Mouse (Mus musculus): ENCODE data around the gene Slc5a5. TPM values are rescaled to one million over a fixed set of nuclear protein-coding genes. Genes with fewer than 3 reads are reported as not detected.

Gene Slc5a5
- polyA plus RNA-seq, 1 experiment from 2014 or later, result 0.09 TPM

- DNase-seq (ENCODE audit: low spot score) (no peak), ATAC-seq (ENCODE audit: insufficient number of reproducible peaks, low FRiP score, low TSS enrichment, low read depth) (no peak)
- Histone ChIP-seq H3K9ac (ENCODE audit: low read length) (no peak overlapping the region), H3K27ac (replicated peaks; ENCODE audit: low read depth, low read length) (no peak overlapping the region), H3K9me3 (ENCODE audit: control insufficient read depth, low read length) (no peaks in the 10 kb centered on the region), H3K27me3 (ENCODE audit: control insufficient read depth, insufficient read depth, low read length) (0 out of 2 replicates have a peak, but pooled peaks cover 3% of the 10 kb centered on the region), H3K36me3 (ENCODE audit: control insufficient read depth, insufficient read depth, low read length) (no peaks in the 10 kb centered on the region), H3K4me1 (ENCODE audit: control insufficient read depth, insufficient read depth, low read length) (0 out of 2 replicates have a peak, but pooled peaks cover 2% of the 10 kb centered on the region), H3K4me3 (ENCODE audit: low read depth, low read length) (no peak overlapping the region), H3K4me2 (ENCODE audit: low read depth, severe bottlenecking) (no peak overlapping the region)
- WGBS, result 82% methylated on average over 4 of the region's 4 CpGs
These were observed 8.4 kb downstream of the Slc5a5 start for GRCm38 (mm10) chr8:70884186-70884585.

- Histone ChIP-seq H3K9me3 (ENCODE audit: control insufficient read depth, low read length) (no peaks in the 10 kb centered on the region), H3K4me3 (ENCODE audit: low read depth, low read length) (no peak overlapping the region), H3K4me1 (ENCODE audit: control insufficient read depth, insufficient read depth, low read length) (0 out of 2 replicates have a peak, but pooled peaks cover 2% of the 10 kb centered on the region), H3K27me3 (ENCODE audit: control insufficient read depth, insufficient read depth, low read length) (no peaks in the 10 kb centered on the region), H3K9ac (ENCODE audit: low read length) (no peak overlapping the region), H3K36me3 (ENCODE audit: control insufficient read depth, insufficient read depth, low read length) (no peaks in the 10 kb centered on the region), H3K4me2 (ENCODE audit: low read depth, severe bottlenecking) (no peak overlapping the region), H3K27ac (replicated peaks; ENCODE audit: low read depth, low read length) (no peak overlapping the region)
- no peak for ATAC-seq (ENCODE audit: insufficient number of reproducible peaks, low FRiP score, low TSS enrichment, low read depth)
- peak; percentile 22 for DNase-seq (ENCODE audit: low spot score)
- 30% methylated on average over 11 of the region's 11 CpGs for WGBS
These were observed 12.0 kb downstream of the Slc5a5 start for GRCm38 (mm10) chr8:70880546-70880945.

- no peak overlapping the region for H3K27ac ChIP-seq (replicated peaks; ENCODE audit: low read depth, low read length)
- no peak overlapping the region for H3K4me3 ChIP-seq (ENCODE audit: low read depth, low read length)
- no peaks in the 10 kb centered on the region for H3K9me3 ChIP-seq (ENCODE audit: control insufficient read depth, low read length)
- H3K4me1 ChIP-seq (ENCODE audit: control insufficient read depth, insufficient read depth, low read length), result 0 out of 2 replicates have a peak, but pooled peaks cover 2% of the 10 kb centered on the region
- H3K27me3 ChIP-seq (ENCODE audit: control insufficient read depth, insufficient read depth, low read length), result no peaks in the 10 kb centered on the region
- WGBS, result 5% methylated on average over 4 of the region's 4 CpGs
- no peak overlapping the region for H3K4me2 ChIP-seq (ENCODE audit: low read depth, severe bottlenecking)
- H3K36me3 ChIP-seq (ENCODE audit: control insufficient read depth, insufficient read depth, low read length), result no peaks in the 10 kb centered on the region
- H3K9ac ChIP-seq (ENCODE audit: low read length), result no peak overlapping the region
- ATAC-seq (ENCODE audit: insufficient number of reproducible peaks, low FRiP score, low TSS enrichment, low read depth) (no peak), DNase-seq (ENCODE audit: low spot score) (peak; percentile 47)
These were observed 12.4 kb downstream of the Slc5a5 start for GRCm38 (mm10) chr8:70880126-70880525.

- Histone ChIP-seq H3K36me3 (ENCODE audit: control insufficient read depth, insufficient read depth, low read length) (no peaks in the 10 kb centered on the region), H3K9me3 (ENCODE audit: control insufficient read depth, low read length) (no peaks in the 10 kb centered on the region), H3K4me1 (ENCODE audit: control insufficient read depth, insufficient read depth, low read length) (0 out of 2 replicates have a peak, but pooled peaks cover 2% of the 10 kb centered on the region), H3K4me2 (ENCODE audit: low read depth, severe bottlenecking) (no peak overlapping the region), H3K9ac (ENCODE audit: low read length) (no peak overlapping the region), H3K27ac (replicated peaks; ENCODE audit: low read depth, low read length) (no peak overlapping the region), H3K4me3 (ENCODE audit: low read depth, low read length) (no peak overlapping the region), H3K27me3 (ENCODE audit: control insufficient read depth, insufficient read depth, low read length) (no peaks in the 10 kb centered on the region)
- peak; percentile 21 for DNase-seq (ENCODE audit: low spot score)
- ATAC-seq (ENCODE audit: insufficient number of reproducible peaks, low FRiP score, low TSS enrichment, low read depth), result no peak
- WGBS, result 64% methylated on average over 4 of the region's 4 CpGs
These were observed 13.1 kb downstream of the Slc5a5 start for GRCm38 (mm10) chr8:70879500-70879899.

DNA sequence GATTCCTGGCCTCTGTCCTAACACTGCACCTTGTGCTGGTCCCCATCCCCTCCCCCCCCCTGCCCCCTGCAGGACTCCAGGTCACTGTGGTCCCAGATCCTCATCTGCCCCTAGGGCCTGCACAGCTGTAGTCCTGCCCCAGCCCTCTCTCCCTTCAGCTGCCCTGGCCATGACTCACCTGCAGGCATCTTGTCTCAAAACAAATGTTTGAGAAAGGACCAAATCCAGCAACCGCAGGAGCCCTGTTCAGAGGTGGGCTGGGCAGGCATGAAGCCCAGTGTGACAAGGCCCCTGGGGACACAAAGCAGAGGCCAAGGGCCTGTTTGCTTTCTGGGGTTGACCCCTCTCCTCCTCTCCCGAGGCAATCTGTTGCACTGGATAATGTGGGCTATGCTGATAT lies 14.4 kb downstream of the Slc5a5 start:
- H3K36me3 ChIP-seq (ENCODE audit: control insufficient read depth, insufficient read depth, low read length), result no peaks in the 10 kb centered on the region
- 0 out of 2 replicates have a peak, but pooled peaks cover 2% of the 10 kb centered on the region for H3K4me1 ChIP-seq (ENCODE audit: control insufficient read depth, insufficient read depth, low read length)
- H3K9me3 ChIP-seq (ENCODE audit: control insufficient read depth, low read length), result no peaks in the 10 kb centered on the region
- no peak overlapping the region for H3K4me2 ChIP-seq (ENCODE audit: low read depth, severe bottlenecking)
- ATAC-seq (ENCODE audit: insufficient number of reproducible peaks, low FRiP score, low TSS enrichment, low read depth), result no peak
- no peak overlapping the region for H3K27ac ChIP-seq (replicated peaks; ENCODE audit: low read depth, low read length)
- H3K4me3 ChIP-seq (ENCODE audit: low read depth, low read length), result no peak overlapping the region
- WGBS, result 73% methylated on average over 2 of the region's 2 CpGs
- H3K9ac ChIP-seq (ENCODE audit: low read length), result no peak overlapping the region
- no peaks in the 10 kb centered on the region for H3K27me3 ChIP-seq (ENCODE audit: control insufficient read depth, insufficient read depth, low read length)
- DNase-seq (ENCODE audit: low spot score), result no peak

GRCm38 (mm10) chr8:70876382-70876781 lies 16.2 kb downstream of the Slc5a5 start:
- no peak for ATAC-seq (ENCODE audit: insufficient number of reproducible peaks, low FRiP score, low TSS enrichment, low read depth)
- no peak overlapping the region for H3K4me2 ChIP-seq (ENCODE audit: low read depth, severe bottlenecking)
- H3K27ac ChIP-seq (replicated peaks; ENCODE audit: low read depth, low read length), result no peak overlapping the region
- H3K9me3 ChIP-seq (ENCODE audit: control insufficient read depth, low read length), result no peaks in the 10 kb centered on the region
- WGBS, result 64% methylated on average over 4 of the region's 4 CpGs
- no peaks in the 10 kb centered on the region for H3K27me3 ChIP-seq (ENCODE audit: control insufficient read depth, insufficient read depth, low read length)
- H3K4me1 ChIP-seq (ENCODE audit: control insufficient read depth, insufficient read depth, low read length), result 0 out of 2 replicates have a peak, but pooled peaks cover 2% of the 10 kb centered on the region
- H3K36me3 ChIP-seq (ENCODE audit: control insufficient read depth, insufficient read depth, low read length), result no peaks in the 10 kb centered on the region
- no peak overlapping the region for H3K9ac ChIP-seq (ENCODE audit: low read length)
- no peak for DNase-seq (ENCODE audit: low spot score)
- no peak overlapping the region for H3K4me3 ChIP-seq (ENCODE audit: low read depth, low read length)

- no peak for ATAC-seq (ENCODE audit: insufficient number of reproducible peaks, low FRiP score, low TSS enrichment, low read depth)
- H3K4me3 ChIP-seq (ENCODE audit: low read depth, low read length), result no peak overlapping the region
These were observed 18.1 kb downstream of the Slc5a5 start for GRCm38 (mm10) chr8:70874441-70874840.

GRCm38 (mm10) chr8:70873364-70873985 lies 19.1 kb downstream of the Slc5a5 start, which contains the start of gene Ccdc124:
TSS of gene Ccdc124 (minus strand) at chr8:70873935.
- peak within 1 kb of the TSS; percentile 67 for H3K9ac ChIP-seq (ENCODE audit: low read length)
- WGBS, result under 1% methylated on average over 46 of the region's 46 CpGs
- DNase-seq (ENCODE audit: low spot score), result peak; percentile 97
- H3K27ac ChIP-seq (replicated peaks; ENCODE audit: low read depth, low read length), result peak within 1 kb of the TSS; percentile 56; the same call in 1 of the 2 replicates
- no peaks in the 10 kb centered on the region for H3K27me3 ChIP-seq (ENCODE audit: control insufficient read depth, insufficient read depth, low read length)
- no peaks in the 10 kb centered on the region for H3K9me3 ChIP-seq (ENCODE audit: control insufficient read depth, low read length)
- H3K4me1 ChIP-seq (ENCODE audit: control insufficient read depth, insufficient read depth, low read length), result peaks cover 10% of the 10 kb centered on the region
- peak within 1 kb of the TSS; percentile 83 for H3K4me3 ChIP-seq (ENCODE audit: low read depth, low read length)
- no peaks in the 10 kb centered on the region; the same call in 1 of the 2 replicates for H3K36me3 ChIP-seq (ENCODE audit: control insufficient read depth, insufficient read depth, low read length)
- peak; percentile 86 for ATAC-seq (ENCODE audit: insufficient number of reproducible peaks, low FRiP score, low TSS enrichment, low read depth)
- peak within 1 kb of the TSS; percentile 75 for H3K4me2 ChIP-seq (ENCODE audit: low read depth, severe bottlenecking)

More at GRCm38 (mm10) chr8:70874441-70874840, 18.1 kb downstream of the Slc5a5 start:
- no peaks in the 10 kb centered on the region for H3K27me3 ChIP-seq (ENCODE audit: control insufficient read depth, insufficient read depth, low read length)
- peaks cover under 1% of the 10 kb centered on the region; the same call in 1 of the 2 replicates for H3K4me1 ChIP-seq (ENCODE audit: control insufficient read depth, insufficient read depth, low read length)
- 0 out of 2 replicates have a peak overlapping the region, but pooled peaks have one; percentile 17 for H3K9ac ChIP-seq (ENCODE audit: low read length)
- no peaks in the 10 kb centered on the region; the same call in 1 of the 2 replicates for H3K36me3 ChIP-seq (ENCODE audit: control insufficient read depth, insufficient read depth, low read length)
- WGBS, result 91% methylated on average over 13 of the region's 13 CpGs
- peak; percentile 20 for DNase-seq (ENCODE audit: low spot score)
- no peak overlapping the region for H3K4me2 ChIP-seq (ENCODE audit: low read depth, severe bottlenecking)
- H3K9me3 ChIP-seq (ENCODE audit: control insufficient read depth, low read length), result no peaks in the 10 kb centered on the region
- no peak overlapping the region for H3K27ac ChIP-seq (replicated peaks; ENCODE audit: low read depth, low read length)

All from limb, embryonic 11.5 days (tissue).